Mouse (Mus musculus) forebrain, embryonic 16.5 days (tissue): ENCODE results near the gene Ear10. TPM values are rescaled to one million over a fixed set of nuclear protein-coding genes. Genes with fewer than 3 reads are reported as not detected.

Source experiments
- polyA plus RNA-seq: library from polyadenylated mRNA; unstranded; fragments of >200 nt; fragmentation: Nextera tagmentation; extraction: Ambion mirVana; gene quantifications from 2 replicates; pipeline ENCODE4 v1.2.1, GENCODE M21; 2015

Gene Ear10
- polyA plus RNA-seq, 1 experiment from 2014 or later: not detected

Other genes with a start within 250 kb of the Ear10 start
- not detected in 2 replicates for gene Gm8165, start 246.4 kb downstream of the Ear10 start, polyA plus RNA-seq
- gene Gm7324, start 225.7 kb downstream of the Ear10 start, polyA plus RNA-seq: 0.42 and 0.48 TPM in 2 replicates
- not detected in 2 replicates for gene Gm16506, start 196.1 kb downstream of the Ear10 start, polyA plus RNA-seq
- not detected in 2 replicates for gene Gm6526, start 175.7 kb downstream of the Ear10 start, polyA plus RNA-seq
- not detected in 2 replicates for gene Gm8180, start 138.8 kb downstream of the Ear10 start, polyA plus RNA-seq
- gene Ear1, start 48.0 kb downstream of the Ear10 start, polyA plus RNA-seq: not detected in 2 replicates
- 4.8 and 4.9 TPM in 2 replicates for gene Gm8113, start 1.8 kb upstream of the Ear10 start, polyA plus RNA-seq
- not detected in 2 replicates for gene Ang5, start 33.5 kb upstream of the Ear10 start, polyA plus RNA-seq
- not detected in 2 replicates for gene Ang6, start 78.7 kb upstream of the Ear10 start, polyA plus RNA-seq
- gene Ear2, start 179.1 kb upstream of the Ear10 start, polyA plus RNA-seq: not detected in 2 replicates
- not detected in 2 replicates for gene Gm3327, start 200.3 kb upstream of the Ear10 start, polyA plus RNA-seq